Mouse (Mus musculus) adrenal gland, postnatal 36 days (tissue): ENCODE data around the gene Kmt5a. TPM values are rescaled to one million over a fixed set of nuclear protein-coding genes. Genes with fewer than 3 reads are reported as not detected.
"Not testable (repeated sequence)": the region's sequence is repeated elsewhere in the genome, so short reads cannot be mapped to it uniquely, and the experiment has no call there.

Experiments
- DNase-seq, 2 experiments: peaks; one replicate each; pipeline ENCODE4 v3.0.0; 2021; ENCODE audit warnings: mixed read lengths in 1 of 2
- total RNA-seq, 2 experiments: library from RNA; stranded (reverse); gene quantifications; 2 replicates each; pipeline ENCODE4 v1.2.3; 2021

Kmt5a gene
- total RNA-seq, 2 experiments from 2014 or later = 172 to 188 TPM

DNA sequence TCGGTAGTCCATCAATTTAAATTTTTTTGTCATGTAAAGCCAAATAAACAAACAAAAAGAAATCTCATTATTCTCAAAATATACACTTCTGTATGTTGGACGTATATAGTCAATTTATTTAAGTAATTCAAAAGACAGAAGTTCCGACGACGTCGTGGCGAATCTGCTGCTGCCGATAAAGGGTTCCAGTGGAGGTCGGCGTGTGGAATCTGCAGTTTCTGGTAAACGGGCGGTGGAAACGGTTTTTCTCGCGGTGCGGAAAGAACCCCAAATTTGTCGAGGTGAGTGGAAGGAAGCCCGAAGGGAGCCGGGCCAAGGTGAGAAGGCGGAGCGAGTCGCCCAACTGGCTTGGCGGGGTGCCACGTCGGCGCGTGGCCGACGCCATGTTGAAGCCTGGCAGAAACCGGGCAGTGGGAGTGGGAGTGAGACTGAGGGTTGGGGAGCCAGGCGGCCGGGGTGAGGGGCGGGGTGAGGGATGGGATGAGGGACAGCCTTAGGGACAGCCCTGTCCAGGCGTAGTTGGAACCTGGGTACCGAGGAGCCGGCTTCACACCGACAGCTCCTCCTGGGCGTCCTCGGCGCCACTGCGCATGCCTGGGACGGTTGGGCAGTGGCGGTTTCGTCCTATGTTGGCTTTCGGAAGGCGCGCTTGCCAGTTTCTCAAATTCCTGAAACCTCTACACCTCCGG is 43.4 kb downstream of the Kmt5a start, which contains the start of gene Snrnp35:
Gene Snrnp35 (plus strand): TSS at position 169 of the 689 bp plus-strand sequence.
- peak; percentile 94 to 95 for DNase-seq

- DNase-seq = peak in 1 of 2 experiments; percentile 13
These were observed 44.1 kb downstream of the Kmt5a start for GRCm38 (mm10) chr5:124483655-124484396.

GRCm38 (mm10) chr5:124485654-124486053 is 45.9 kb downstream of the Kmt5a start:
- no peak for DNase-seq

DNA sequence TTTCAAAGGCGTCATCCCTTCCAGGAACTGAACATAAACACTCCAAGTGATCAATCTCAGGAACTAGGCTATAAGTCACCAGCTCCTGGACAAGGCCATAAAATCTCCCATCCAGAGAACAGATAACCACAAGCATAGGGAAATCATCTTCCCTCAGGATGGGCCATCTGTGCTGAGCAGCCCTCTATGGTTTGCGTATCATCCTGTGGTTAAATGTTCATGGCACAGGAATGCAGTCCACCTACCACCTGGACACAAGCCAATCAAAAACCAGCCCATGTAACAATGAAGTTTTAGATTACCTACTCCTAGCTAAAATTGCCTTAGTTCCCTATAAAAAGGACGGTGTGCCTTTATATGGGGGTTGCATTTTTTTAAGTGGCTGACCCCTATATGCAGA is 49.2 kb downstream of the Kmt5a start:
- no peak for DNase-seq

DNA sequence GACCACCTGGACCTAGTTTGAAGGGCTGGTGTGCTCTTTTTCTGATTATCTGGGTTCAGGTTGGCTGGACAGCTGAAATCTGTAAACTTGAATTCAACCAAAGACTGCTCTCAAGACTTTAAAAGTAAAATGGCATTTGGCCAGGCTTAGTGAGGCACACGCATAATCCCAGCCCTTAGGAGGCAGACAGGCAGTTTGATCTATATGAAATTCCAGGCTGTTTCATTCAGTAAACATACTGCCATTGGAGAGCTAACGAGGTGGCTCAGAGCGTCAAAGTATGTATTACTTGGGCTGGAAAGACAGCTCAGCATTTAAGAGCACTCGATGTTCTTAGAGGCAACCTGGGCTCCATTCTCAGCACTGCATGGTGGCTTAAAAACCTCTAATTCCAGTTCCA is 52.0 kb downstream of the Kmt5a start:
- no peak for DNase-seq

GRCm38 (mm10) chr5:124492618-124493017 is 52.9 kb downstream of the Kmt5a start:
- no peak for DNase-seq

- no peak for DNase-seq
These were observed 53.7 kb downstream of the Kmt5a start for GRCm38 (mm10) chr5:124493455-124493854.

- no peak for DNase-seq
These were observed 55.8 kb downstream of the Kmt5a start for GRCm38 (mm10) chr5:124495547-124495946.

GRCm38 (mm10) chr5:124496614-124497514 is 57.1 kb downstream of the Kmt5a start:
- no peak for DNase-seq

GRCm38 (mm10) chr5:124498221-124498876 is 58.6 kb downstream of the Kmt5a start:
- peak; percentile 66 to 69 for DNase-seq

- DNase-seq = no peak
These were observed 59.3 kb downstream of the Kmt5a start for GRCm38 (mm10) chr5:124499001-124499400.

GRCm38 (mm10) chr5:124500037-124500436 is 60.3 kb downstream of the Kmt5a start:
- not testable (repeated sequence) for DNase-seq

DNA sequence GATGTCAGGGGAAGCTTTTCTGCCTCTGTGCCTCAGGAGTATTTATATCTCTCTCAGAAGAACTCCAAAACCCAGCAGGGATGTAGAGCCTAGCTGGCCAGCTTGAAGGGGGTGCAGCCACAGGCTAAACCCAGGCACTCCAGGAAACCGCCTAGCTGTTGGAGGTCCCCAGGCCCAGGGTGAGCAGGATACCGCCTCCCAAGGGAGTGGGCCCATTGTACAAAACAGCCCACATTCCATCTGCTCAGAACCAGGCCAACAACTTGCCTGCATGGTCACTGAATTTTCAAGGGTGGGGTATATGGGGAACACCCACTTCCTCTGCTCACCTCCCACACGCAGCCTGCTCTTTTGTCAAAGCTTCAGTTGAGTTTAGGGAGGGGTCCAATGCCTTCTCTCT is 60.8 kb downstream of the Kmt5a start:
- DNase-seq = no peak

DNA sequence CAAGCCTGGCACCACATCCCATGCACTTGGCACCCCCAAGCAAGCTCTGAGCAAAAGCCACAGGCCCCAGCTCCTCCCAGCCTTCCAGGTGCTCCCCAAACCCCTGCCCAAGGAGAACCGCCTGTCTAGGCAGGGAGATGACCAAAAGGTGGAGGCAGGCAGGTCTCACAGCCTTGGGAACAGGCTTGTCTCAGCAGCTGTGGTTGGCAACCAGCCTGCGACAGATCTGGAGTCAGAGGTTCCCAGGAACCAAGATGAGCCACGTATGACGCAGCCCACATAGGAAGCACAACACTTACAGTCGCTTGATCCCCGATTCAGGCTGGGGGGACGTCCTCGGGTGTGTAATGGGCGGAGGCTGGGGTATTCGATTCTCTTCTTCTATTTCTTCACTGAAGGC is 61.8 kb downstream of the Kmt5a start:
- DNase-seq = no peak

DNA sequence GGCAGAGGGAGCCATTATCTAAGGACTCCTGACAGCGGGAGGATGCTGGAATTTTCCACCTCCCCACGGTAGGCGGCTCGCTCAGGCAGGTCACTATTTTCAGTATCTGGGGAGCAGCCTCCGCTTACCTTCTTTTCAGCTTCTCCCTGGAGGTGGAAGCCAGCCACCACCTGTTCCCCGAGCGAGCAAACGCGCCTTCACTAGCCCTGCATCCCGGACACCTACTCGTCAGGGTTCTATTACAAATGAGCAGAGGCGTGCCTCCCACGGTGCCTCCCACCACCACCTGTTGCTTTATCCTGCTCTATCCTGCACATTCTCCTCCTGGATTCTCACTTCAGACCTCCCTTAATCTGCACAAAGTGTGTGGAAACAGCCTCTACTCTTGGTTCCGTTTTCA is 64.0 kb downstream of the Kmt5a start:
- no peak for DNase-seq

DNA sequence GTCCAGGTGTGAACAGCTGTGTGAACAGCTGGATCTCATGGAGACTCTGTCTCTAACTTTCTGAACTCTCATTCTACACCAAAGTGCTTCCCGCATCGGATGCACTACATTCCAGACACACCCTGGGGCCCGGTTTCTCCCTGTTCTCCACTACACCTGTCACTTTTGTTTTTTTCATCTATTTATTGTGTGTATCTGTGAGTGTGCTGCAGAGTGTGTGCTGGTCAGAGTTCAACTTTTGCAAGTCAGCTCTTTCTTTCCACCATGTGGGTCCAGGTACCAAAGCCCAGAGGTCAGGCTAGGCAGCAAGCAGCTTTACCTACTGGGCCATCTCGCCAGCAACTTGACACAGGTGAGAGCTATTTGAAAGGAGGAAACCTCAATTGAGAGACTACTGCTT is 65.5 kb downstream of the Kmt5a start:
- DNase-seq = no peak

DNA sequence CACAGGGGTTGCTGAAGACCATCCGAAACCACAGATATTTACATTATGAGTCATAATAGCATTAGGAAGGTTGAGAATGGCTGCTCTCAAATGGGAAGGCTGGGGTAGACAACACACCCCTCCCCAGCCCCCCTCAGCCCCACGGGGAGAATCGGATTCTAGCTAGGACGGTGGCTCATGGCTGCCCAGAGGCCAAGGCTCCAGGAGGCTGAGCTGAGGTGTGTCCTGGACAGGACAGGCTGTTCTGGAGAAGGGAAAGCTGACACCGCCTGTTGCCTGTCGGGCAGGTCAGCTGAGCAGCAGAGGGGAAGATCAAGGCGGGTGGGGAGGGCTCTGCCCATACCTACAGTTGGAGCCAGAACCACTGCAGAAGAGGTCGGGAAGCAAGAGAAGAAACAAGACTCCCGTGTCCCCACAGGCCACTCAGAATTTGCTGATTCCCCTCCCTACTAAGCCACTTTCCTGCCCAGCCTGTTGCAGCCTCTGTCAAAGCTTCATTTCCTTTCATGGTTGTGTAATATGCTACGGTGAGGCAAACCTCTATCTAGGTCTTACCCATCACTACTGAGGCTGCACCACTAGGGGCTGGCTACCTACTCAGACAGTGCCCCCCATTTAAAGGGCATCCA is 67.1 kb downstream of the Kmt5a start:
- DNase-seq = no peak

GRCm38 (mm10) chr5:124509200-124509599 is 69.5 kb downstream of the Kmt5a start:
- no peak for DNase-seq

GRCm38 (mm10) chr5:124509742-124510237 is 70.1 kb downstream of the Kmt5a start:
- no peak for DNase-seq

GRCm38 (mm10) chr5:124510536-124511050 is 70.9 kb downstream of the Kmt5a start:
- DNase-seq = no peak
